Mouse (Mus musculus) heart, embryonic 15.5 days (tissue): ENCODE results near the gene Fyn. TPM values are rescaled to one million over a fixed set of nuclear protein-coding genes. Genes with fewer than 3 reads are reported as not detected.
A peak's percentile ranks its signal among the peaks of the same experiment; 100 is the strongest.

Source experiments
- ATAC-seq: fragments of 200-750 bp; cut with Nextera tagmentation; replicated peaks from 2 replicates; pipeline ENCODE4 v1.8.0; 2017; ENCODE audit warnings: low read depth, moderate TSS enrichment; ENCODE audit not compliant: insufficient number of reproducible peaks, insufficient read depth, low FRiP score
- H3K27ac ChIP-seq: fragments of 300-500 bp; sonication (generic); 2 replicates; pipeline ENCODE4 v1.5.1; 2015; ENCODE audit warnings: mild to moderate bottlenecking, inconsistent platforms
- H3K27me3 ChIP-seq: fragments of 300-500 bp; sonication (generic); 2 replicates; pipeline ENCODE4 v1.6.1; 2015; ENCODE audit warnings: inconsistent platforms
- H3K36me3 ChIP-seq: fragments of 300-500 bp; sonication (generic); 2 replicates; pipeline ENCODE4 v1.6.1; 2015; ENCODE audit warnings: mild to moderate bottlenecking, inconsistent platforms
- H3K4me1 ChIP-seq: fragments of 300-500 bp; sonication (generic); replicated peaks from 2 replicates; pipeline ENCODE4 v1.6.1; 2015; ENCODE audit warnings: inconsistent platforms
- H3K4me2 ChIP-seq: fragments of 300-500 bp; sonication (generic); 2 replicates; pipeline ENCODE4 v1.6.1; 2015; ENCODE audit warnings: inconsistent platforms, mild to moderate bottlenecking, moderate library complexity
- H3K4me3 ChIP-seq: fragments of 300-500 bp; sonication (generic); 2 replicates; pipeline ENCODE4 v1.5.1; 2015; ENCODE audit warnings: mild to moderate bottlenecking, inconsistent platforms
- H3K9ac ChIP-seq: fragments of 300-500 bp; sonication (generic); 2 replicates; pipeline ENCODE4 v1.6.1; 2015; ENCODE audit warnings: mild to moderate bottlenecking, inconsistent platforms
- H3K9me3 ChIP-seq: fragments of 300-500 bp; sonication (generic); replicated peaks from 2 replicates; pipeline ENCODE4 v1.6.1; 2016; ENCODE audit warnings: inconsistent platforms
- WGBS: fragments of 180-500 bp; shearing (Covaris S2); methylation state at CpG from one replicate; pipeline ENCODE4 v1.1.7; 2015; ENCODE audit warnings: mixed read lengths; 5-methylcytosine and 5-hydroxymethylcytosine counted together
- polyA plus RNA-seq: library from polyadenylated mRNA; unstranded; fragments of >200 nt; fragmentation: Nextera tagmentation; extraction: Ambion mirVana; gene quantifications from 2 replicates; pipeline ENCODE4 v1.2.1, GENCODE M21; 2015

The Fyn gene
- polyA plus RNA-seq, 1 experiment from 2014 or later, result 12.7 TPM

- no peak for ATAC-seq
- Histone ChIP-seq H3K27me3 (no peaks in the 10 kb centered on the region), H3K9ac (no peak overlapping the region), H3K9me3 (no peaks in the 10 kb centered on the region), H3K4me3 (no peak overlapping the region), H3K27ac (no peak overlapping the region), H3K4me2 (no peak overlapping the region), H3K36me3 (no peaks in the 10 kb centered on the region), H3K4me1 (peaks cover 53% of the 10 kb centered on the region)
- 51% methylated on average over 18 of the region's 18 CpGs for WGBS
These were observed 44.4 kb downstream of the Fyn start for GRCm38 (mm10) chr10:39412826-39413620.

GRCm38 (mm10) chr10:39414068-39414467 is 45.4 kb downstream of the Fyn start:
- no peak for ATAC-seq
- Histone ChIP-seq H3K27me3 (no peaks in the 10 kb centered on the region), H3K4me1 (peaks cover 56% of the 10 kb centered on the region), H3K27ac (no peak overlapping the region), H3K36me3 (no peaks in the 10 kb centered on the region), H3K9me3 (no peaks in the 10 kb centered on the region), H3K9ac (no peak overlapping the region), H3K4me3 (no peak overlapping the region), H3K4me2 (no peak overlapping the region)
- 85% methylated on average over 1 of the region's 1 CpGs for WGBS

GRCm38 (mm10) chr10:39415586-39415985 is 46.9 kb downstream of the Fyn start:
- Histone ChIP-seq H3K36me3 (no peaks in the 10 kb centered on the region), H3K4me2 (no peak overlapping the region), H3K27me3 (no peaks in the 10 kb centered on the region), H3K4me1 (peaks cover 47% of the 10 kb centered on the region), H3K27ac (no peak overlapping the region), H3K4me3 (no peak overlapping the region), H3K9ac (no peak overlapping the region), H3K9me3 (no peaks in the 10 kb centered on the region)
- WGBS, result 66% methylated on average over 2 of the region's 2 CpGs
- no peak for ATAC-seq

GRCm38 (mm10) chr10:39417611-39418010 is 49.0 kb downstream of the Fyn start:
- ATAC-seq, result 0 out of 2 replicates have a peak, but pooled peaks have one; percentile 44
- H3K9ac ChIP-seq, result no peak overlapping the region

GRCm38 (mm10) chr10:39418395-39418794 is 49.7 kb downstream of the Fyn start:
- H3K4me2 ChIP-seq, result no peak overlapping the region
- H3K9me3 ChIP-seq, result no peaks in the 10 kb centered on the region
- H3K4me1 ChIP-seq, result peaks cover 42% of the 10 kb centered on the region
- no peak overlapping the region for H3K4me3 ChIP-seq
- no peak overlapping the region for H3K9ac ChIP-seq
- WGBS, result 67% methylated on average over 7 of the region's 7 CpGs
- ATAC-seq, result no peak
- H3K27ac ChIP-seq, result peak overlapping the region; percentile 53
- H3K27me3 ChIP-seq, result no peaks in the 10 kb centered on the region
- H3K36me3 ChIP-seq, result no peaks in the 10 kb centered on the region

More at GRCm38 (mm10) chr10:39417611-39418010, 49.0 kb downstream of the Fyn start:
- Histone ChIP-seq H3K4me2 (0 out of 2 replicates have a peak overlapping the region, but pooled peaks have one; percentile 0), H3K27me3 (no peaks in the 10 kb centered on the region), H3K36me3 (no peaks in the 10 kb centered on the region), H3K4me3 (no peak overlapping the region), H3K4me1 (peaks cover 49% of the 10 kb centered on the region), H3K27ac (peak overlapping the region; percentile 53), H3K9me3 (no peaks in the 10 kb centered on the region)
- WGBS, result 33% methylated on average over 5 of the region's 5 CpGs

- Histone ChIP-seq H3K27me3 (no peaks in the 10 kb centered on the region), H3K4me1 (peaks cover 40% of the 10 kb centered on the region), H3K4me2 (no peak overlapping the region), H3K4me3 (no peak overlapping the region), H3K36me3 (no peaks in the 10 kb centered on the region), H3K9ac (no peak overlapping the region), H3K9me3 (no peaks in the 10 kb centered on the region), H3K27ac (peak overlapping the region; percentile 17; the same call in 1 of the 2 replicates)
- ATAC-seq, result no peak
- WGBS, result 61% methylated on average over 9 of the region's 9 CpGs
These were observed 52.4 kb downstream of the Fyn start for GRCm38 (mm10) chr10:39420842-39421617.

- peaks cover 37% of the 10 kb centered on the region for H3K4me1 ChIP-seq
- H3K36me3 ChIP-seq, result no peaks in the 10 kb centered on the region
- WGBS, result 80% methylated on average over 9 of the region's 9 CpGs
- H3K4me2 ChIP-seq, result no peak overlapping the region
- no peak for ATAC-seq
- H3K4me3 ChIP-seq, result no peak overlapping the region
- no peaks in the 10 kb centered on the region for H3K27me3 ChIP-seq
- H3K27ac ChIP-seq, result no peak overlapping the region
- H3K9me3 ChIP-seq, result no peaks in the 10 kb centered on the region
- no peak overlapping the region for H3K9ac ChIP-seq
These were observed 53.1 kb downstream of the Fyn start for GRCm38 (mm10) chr10:39421772-39422171.

GRCm38 (mm10) chr10:39424643-39425042 is 56.0 kb downstream of the Fyn start:
- WGBS, result 85% methylated on average over 3 of the region's 3 CpGs
- Histone ChIP-seq H3K9me3 (no peaks in the 10 kb centered on the region), H3K27ac (no peak overlapping the region), H3K4me2 (no peak overlapping the region), H3K4me3 (no peak overlapping the region), H3K9ac (no peak overlapping the region), H3K4me1 (peaks cover 21% of the 10 kb centered on the region), H3K36me3 (no peaks in the 10 kb centered on the region), H3K27me3 (no peaks in the 10 kb centered on the region)
- ATAC-seq, result no peak

- H3K27ac ChIP-seq, result no peak overlapping the region
- H3K9ac ChIP-seq, result no peak overlapping the region
- ATAC-seq, result no peak
- H3K9me3 ChIP-seq, result no peaks in the 10 kb centered on the region
- no peak overlapping the region for H3K4me3 ChIP-seq
- no peaks in the 10 kb centered on the region for H3K36me3 ChIP-seq
- no peaks in the 10 kb centered on the region for H3K27me3 ChIP-seq
- no peak overlapping the region for H3K4me2 ChIP-seq
- H3K4me1 ChIP-seq, result peaks cover 11% of the 10 kb centered on the region
- WGBS, result 81% methylated on average over 3 of the region's 3 CpGs
These were observed 57.4 kb downstream of the Fyn start for GRCm38 (mm10) chr10:39426033-39426432.

- no peak overlapping the region for H3K4me3 ChIP-seq
- H3K4me1 ChIP-seq, result peaks cover 3% of the 10 kb centered on the region; the same call in 1 of the 2 replicates
- H3K4me2 ChIP-seq, result no peak overlapping the region
- no peaks in the 10 kb centered on the region for H3K36me3 ChIP-seq
- no peak overlapping the region for H3K27ac ChIP-seq
- ATAC-seq, result no peak
- no peaks in the 10 kb centered on the region for H3K27me3 ChIP-seq
- H3K9me3 ChIP-seq, result no peaks in the 10 kb centered on the region
- no peak overlapping the region for H3K9ac ChIP-seq
- WGBS, result 42% methylated on average over 5 of the region's 5 CpGs
These were observed 58.3 kb downstream of the Fyn start for GRCm38 (mm10) chr10:39426833-39427490.

- ATAC-seq, result no peak
- no peaks in the 10 kb centered on the region for H3K36me3 ChIP-seq
- H3K4me2 ChIP-seq, result no peak overlapping the region
- no peak overlapping the region for H3K4me3 ChIP-seq
- 0 out of 2 replicates have a peak, but pooled peaks cover 4% of the 10 kb centered on the region for H3K4me1 ChIP-seq
- H3K9ac ChIP-seq, result no peak overlapping the region
- no peaks in the 10 kb centered on the region for H3K9me3 ChIP-seq
- no peaks in the 10 kb centered on the region for H3K27me3 ChIP-seq
- WGBS, result 78% methylated on average over 4 of the region's 4 CpGs
- no peak overlapping the region for H3K27ac ChIP-seq
These were observed 61.0 kb downstream of the Fyn start for GRCm38 (mm10) chr10:39429661-39430060.
